Mouse (Mus musculus) left cerebral cortex, adult 9 months (tissue): Measurements from ENCODE around the gene Arnt2.

Experiments used
- DNase-seq, 2 experiments: peaks; one replicate each; pipeline ENCODE4 v3.0.0; 2022; ENCODE audit warnings: low spot score in 2 of 2

The Arnt2 gene

DNA sequence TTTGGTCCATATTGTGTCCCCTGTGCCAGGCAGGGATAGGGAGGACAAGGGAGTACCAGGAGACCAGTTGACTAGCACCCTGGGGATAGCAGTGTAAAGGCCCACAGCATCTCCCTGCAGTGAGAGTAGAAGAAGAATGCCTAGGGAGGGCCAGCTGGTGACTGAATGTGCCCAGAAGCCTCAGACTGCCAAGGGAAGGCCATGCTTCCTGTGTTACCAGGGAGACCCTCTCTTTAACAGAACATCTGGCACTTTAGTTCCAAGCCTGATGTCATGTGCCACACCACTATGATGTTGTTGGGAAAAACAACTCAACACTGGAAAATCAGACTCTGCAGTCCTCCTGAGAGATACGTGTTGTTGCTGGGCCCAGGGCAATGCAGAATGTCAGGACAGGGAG lies 12.7 kb downstream of the Arnt2 start:
- DNase-seq: no peak

GRCm38 (mm10) chr7:84396581-84396980 lies 13.4 kb downstream of the Arnt2 start:
- DNase-seq: no peak

DNA sequence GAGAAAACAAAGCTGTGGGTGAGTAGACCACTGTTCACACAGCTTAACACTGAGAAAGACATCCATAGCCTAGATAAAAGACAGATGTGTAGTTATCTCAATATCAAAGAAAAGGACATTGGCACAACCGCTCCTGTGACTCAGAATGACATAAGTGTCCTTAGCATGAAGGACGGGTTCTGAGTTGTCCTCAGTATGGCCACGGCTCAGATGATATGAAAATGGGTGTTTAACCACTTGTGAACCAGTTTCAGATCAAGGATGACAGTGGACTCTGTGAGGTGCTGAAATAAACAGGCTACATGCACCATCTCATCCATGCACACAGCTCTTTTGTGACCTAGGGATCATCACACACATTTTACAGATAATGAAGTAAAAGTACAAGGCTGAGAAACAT lies 22.1 kb downstream of the Arnt2 start:
- no peak for DNase-seq

GRCm38 (mm10) chr7:84386472-84386871 lies 23.5 kb downstream of the Arnt2 start:
- no peak for DNase-seq

DNA sequence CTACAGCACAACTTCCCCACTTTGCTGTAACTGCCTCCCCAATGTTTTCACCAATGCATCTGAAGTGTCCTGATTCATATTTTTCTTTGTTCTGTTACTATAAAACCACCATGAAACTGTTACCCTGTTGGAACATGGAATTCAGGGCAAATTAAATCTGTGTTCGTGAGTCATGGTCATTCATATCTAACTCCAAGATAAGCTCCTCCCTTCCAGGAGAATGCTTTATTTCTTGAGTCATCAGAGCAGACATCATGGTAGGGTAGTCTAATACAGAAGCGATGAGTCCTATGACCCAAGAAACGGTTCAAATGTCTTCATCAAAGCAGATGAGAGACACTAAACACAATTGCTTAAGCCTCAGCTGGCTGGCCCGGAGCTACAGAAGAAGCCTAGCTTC lies 25.2 kb downstream of the Arnt2 start:
- no peak for DNase-seq

DNA sequence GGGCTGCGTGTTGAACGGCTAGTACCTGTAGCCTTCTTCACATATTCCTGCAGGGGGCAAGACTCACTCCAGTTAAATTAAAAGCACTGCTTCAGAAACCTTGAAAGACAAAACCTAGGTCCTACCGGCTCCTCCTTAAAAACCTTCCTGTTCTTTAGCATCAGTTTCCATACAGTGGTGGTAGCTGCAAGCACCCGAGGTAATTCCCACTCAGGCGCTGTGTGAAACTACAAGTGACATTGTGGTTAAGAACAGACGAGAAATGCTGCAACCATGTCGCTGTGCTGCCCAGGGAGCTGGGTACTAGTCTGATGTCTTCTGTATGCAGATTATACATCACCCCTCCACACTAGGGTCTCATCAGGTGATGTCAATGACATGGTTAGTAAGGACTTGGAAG lies 25.9 kb downstream of the Arnt2 start:
- DNase-seq: no peak

DNA sequence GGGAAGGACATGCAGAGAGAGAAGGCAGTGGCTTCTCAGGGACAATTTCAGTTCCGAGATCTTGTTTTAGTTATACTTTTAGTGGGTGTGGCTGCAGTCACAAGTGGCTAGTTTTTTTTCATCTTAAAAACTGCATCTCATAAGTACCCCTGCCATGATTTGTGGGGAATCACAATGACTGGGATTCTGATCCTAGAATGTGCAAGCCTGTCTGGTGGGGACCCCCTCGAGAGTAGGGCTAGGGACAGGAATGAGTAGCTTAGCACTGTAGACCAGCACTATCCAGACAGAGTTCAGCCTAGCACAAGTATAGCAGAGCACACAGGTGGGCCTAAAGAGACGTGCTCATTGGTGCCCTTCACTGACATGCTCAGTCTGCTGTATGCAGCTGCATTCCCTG lies 27.6 kb downstream of the Arnt2 start:
- DNase-seq: no peak

DNA sequence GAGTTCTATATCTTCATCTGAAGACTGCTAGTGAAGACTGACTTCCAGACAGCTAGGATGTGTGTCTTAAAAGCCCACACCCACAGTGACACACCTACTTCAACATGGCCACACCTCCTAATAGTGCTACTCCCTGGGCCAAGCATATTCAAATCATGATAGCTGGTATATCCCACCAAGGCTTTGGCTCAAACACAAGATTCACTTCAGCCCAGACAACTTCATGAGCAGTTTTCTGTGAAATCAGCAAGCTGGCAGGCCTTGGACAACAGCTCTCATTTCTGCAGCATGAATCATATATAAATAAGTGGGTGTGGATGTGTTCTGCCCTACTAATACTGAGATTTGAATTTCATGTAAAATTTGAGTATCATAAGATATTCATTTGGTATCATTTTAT lies 29.2 kb downstream of the Arnt2 start:
- no peak for DNase-seq

GRCm38 (mm10) chr7:84377330-84377729 lies 32.6 kb downstream of the Arnt2 start:
- no peak for DNase-seq

GRCm38 (mm10) chr7:84373691-84374090 lies 36.3 kb downstream of the Arnt2 start:
- DNase-seq: no peak

DNA sequence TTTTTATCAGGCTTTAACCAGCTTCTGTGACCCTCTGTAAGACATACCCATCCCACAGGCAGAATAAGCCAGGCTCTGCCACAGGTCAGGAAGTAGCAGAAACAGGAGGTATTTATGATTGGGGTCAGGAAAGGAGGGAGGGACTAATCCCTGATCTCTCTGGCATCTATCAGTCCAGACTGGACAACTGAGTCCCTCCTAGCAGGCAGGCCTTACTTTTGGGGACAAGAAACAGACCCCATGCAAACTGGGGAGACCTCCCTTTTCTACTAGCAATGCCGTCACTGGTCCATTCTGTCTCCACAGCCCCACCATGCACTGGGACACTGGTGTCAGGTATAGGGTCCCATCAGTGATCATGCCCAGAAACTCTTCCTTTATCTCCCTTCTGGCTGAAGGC lies 37.1 kb downstream of the Arnt2 start:
- no peak for DNase-seq

GRCm38 (mm10) chr7:84372280-84372679 lies 37.7 kb downstream of the Arnt2 start:
- peak in 1 of 2 experiments; percentile 54 for DNase-seq

- DNase-seq: peak; percentile 62 to 74
These were observed 38.9 kb downstream of the Arnt2 start for GRCm38 (mm10) chr7:84370911-84371592.

GRCm38 (mm10) chr7:84366251-84366650 lies 43.7 kb downstream of the Arnt2 start:
- DNase-seq: no peak

GRCm38 (mm10) chr7:84362711-84363110 lies 47.3 kb downstream of the Arnt2 start:
- DNase-seq: no peak

DNA sequence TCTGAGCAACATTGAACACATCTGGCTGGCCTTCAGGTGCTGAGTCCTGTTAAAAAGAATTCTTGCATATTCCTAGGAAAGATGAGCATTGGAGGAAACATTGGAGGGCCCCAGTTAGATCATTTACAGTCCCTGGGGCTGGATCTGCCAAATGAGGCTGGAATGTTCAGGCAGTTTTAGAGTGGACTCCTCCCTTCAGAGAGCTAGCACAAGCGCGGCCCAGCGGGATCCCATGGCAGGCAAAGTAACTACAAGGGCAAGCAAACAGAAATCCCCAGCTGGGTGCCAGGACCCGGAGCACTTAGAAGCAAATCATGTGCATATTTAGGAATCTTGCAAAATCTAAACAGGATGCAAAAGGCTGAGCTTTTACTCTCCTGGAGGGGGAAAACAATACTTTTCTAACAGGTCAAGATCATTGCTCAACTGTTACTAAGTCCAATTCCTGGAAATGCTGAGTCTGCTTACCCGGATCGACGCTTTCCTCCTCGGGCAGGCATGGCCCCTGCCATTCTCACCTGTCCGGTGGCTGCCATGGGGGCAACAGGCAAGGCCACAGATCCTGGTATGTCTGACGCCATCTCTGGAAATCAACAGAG lies 48.8 kb downstream of the Arnt2 start:
- no peak for DNase-seq

GRCm38 (mm10) chr7:84358426-84358825 lies 51.5 kb downstream of the Arnt2 start:
- no peak for DNase-seq

GRCm38 (mm10) chr7:84355619-84356570 lies 54.1 kb downstream of the Arnt2 start:
- peak in 1 of 2 experiments; percentile 83 for DNase-seq

DNA sequence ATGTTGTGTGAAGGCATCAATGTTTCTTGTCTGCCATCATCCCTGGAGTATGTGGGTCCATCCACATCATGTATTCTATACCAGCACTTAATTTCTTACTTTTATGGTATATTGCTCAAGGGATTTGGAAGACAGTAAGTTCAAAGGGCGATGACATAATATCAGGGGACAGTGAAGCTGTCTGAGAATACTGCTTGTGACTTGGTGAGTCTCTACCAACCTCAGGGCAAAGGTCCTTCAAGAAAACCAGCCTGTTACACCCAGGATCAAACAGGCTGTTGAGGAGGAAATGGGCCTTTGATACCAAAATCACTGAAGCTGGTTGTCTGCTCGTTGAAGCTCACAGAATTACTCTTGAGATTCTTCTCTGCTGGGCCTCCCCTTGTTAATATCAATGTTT lies 55.1 kb downstream of the Arnt2 start:
- no peak for DNase-seq

DNA sequence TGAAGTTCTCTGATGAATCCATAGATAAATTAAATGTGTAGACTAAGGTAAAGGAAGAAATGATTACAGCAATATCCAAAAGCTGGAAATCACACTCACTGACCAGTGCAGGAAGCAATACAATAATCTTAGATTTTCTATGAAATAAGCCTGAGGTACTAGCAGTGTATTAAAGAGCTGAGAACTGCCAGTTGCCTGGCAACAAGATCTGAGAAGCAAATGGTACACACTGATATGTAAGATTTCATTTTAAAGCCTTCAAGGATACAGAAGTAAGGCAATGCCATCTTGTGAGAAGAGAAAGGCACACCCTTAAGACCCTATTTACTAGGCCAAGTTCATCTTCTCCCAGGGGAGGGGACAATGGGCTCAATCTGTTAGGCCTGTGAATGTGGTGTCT lies 59.4 kb downstream of the Arnt2 start:
- DNase-seq: no peak

GRCm38 (mm10) chr7:84349976-84350375 lies 60.0 kb downstream of the Arnt2 start:
- DNase-seq: no peak

DNA sequence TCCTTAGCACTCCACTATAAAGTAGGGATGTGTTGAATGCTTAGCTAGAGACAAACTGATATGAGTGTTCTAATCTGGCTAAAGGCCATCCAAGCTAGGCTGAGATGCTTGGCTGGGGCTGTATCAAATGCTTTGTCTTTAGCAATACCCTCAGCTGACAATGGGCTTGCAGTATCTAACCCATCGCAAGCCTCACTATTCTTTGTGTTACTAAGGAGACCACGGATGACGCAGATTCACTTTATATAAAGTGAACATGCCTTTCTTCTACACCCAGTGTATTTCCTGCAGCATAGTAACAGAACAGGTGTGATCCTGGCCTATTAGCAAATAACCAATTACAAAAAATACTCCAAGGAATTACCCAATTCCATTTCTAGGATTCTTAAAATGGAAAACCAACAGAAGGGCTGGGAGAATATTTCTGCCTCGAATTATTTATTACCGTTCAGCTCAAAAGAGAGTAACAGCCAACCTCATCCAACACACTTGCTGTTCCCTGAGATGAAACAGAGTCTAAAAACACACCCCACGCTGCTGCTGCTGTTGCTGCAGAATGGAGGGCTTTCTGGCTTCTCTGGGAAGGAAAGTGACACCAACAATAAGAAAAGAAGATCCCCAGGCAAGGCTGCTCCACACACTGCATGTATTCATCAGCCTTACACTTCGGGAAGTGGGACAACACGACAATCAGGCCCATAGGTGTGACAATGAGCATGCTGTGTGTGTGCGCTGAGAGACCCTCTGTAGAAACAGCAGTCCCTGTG lies 61.6 kb downstream of the Arnt2 start:
- no peak for DNase-seq
